In the genomic region with DNA sequence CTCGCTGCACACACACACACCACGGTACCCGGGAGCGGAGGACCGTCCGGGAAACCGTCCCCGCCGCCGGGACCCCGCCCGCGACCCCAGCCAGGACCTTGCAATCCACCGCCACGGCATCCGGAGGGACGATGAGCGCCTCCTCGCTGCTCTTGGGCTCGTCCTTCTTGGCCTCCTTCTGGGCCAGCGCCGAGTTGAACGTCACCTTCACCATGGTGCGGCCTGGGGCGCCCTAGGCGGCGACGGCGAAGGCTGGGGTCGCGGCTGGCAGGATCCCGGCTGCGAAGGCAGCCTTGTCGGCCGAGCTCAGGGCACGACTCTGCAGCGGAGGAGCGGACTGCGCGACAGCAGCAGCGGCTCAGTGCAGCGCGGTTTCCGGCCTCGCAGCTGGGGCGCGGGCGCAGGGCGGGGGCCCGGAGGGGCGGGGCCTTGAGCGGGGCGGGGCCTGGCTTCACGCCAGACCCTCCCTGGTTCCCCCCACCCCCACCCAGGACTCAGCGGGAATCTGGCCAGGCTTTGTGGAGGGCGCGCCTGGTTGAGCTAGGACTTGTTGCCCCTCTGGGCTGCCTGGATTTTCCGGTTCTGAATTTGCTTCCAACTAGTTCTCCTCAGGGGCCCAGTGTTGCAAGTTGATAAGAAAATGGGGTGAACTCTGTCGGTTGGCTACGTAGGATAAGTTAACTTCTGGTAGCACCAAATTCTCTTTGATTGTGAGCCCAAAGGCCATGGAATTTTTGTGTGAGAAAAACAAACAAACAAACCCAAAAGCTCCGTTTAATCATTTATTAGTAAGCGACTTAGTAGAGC, we compare ENCODE assay signal across 7 mouse cellular contexts. TPM values are rescaled to one million over a fixed set of nuclear protein-coding genes. Genes with fewer than 3 reads are reported as not detected.
DNase-seq lines count a peak whose midpoint lies in the region.

Gene Itm2b (minus strand): TSS at position 377 of the 807 bp plus-strand sequence.

- peak; percentile 92 to 94 for DNase-seq in adrenal gland, adult 18-20 months (ENCODE audit: low spot score in 2 of 2)
- DNase-seq in embryo, embryonic 10 days (ENCODE audit: low spot score): peak; percentile 91
- DNase-seq in gastrocnemius, postnatal 14 days: peak; percentile 91
- peak; percentile 89 for DNase-seq in induced T-regulatory cell, adult 2 months (ENCODE audit: low read depth)
- peak; percentile 85 to 88 for DNase-seq in left cerebral cortex, postnatal 36 days (ENCODE audit: low spot score in 2 of 2)
- peak; percentile 92 for DNase-seq in midbrain, embryonic 10.5 days (ENCODE audit: low spot score)
- peak; percentile 78 for DNase-seq in right cerebral cortex, postnatal 4 days

- H3K4me3 ChIP-seq in midbrain, embryonic 10.5 days: peak within 1 kb of the TSS; percentile 91

- H3K36me3 ChIP-seq in midbrain, embryonic 10.5 days: no peaks in the 10 kb centered on the region; the same call in 1 of the 2 replicates

- intact Hi-C loops in gastrocnemius, postnatal 14 days (cut with DNase I; ENCODE audit: low total_unique reads): loop anchor here (10.0 kb wide), 1 partner anchor 90 kb away; no protein-coding TSS in a partner anchor
- intact Hi-C loops in left cerebral cortex, postnatal 36 days (cut with DNase I): loop anchor here (2.0 to 10.0 kb wide), 3 partner anchors 58 to 120 kb away; partner anchors contain the start of gene Rb1

- H3K27me3 ChIP-seq in midbrain, embryonic 10.5 days (ENCODE audit: low read depth, poor library complexity, severe bottlenecking): no peaks in the 10 kb centered on the region

- H3K4me1 ChIP-seq in midbrain, embryonic 10.5 days: peaks cover 48% of the 10 kb centered on the region

- no peaks in the 10 kb centered on the region for H3K9me3 ChIP-seq in midbrain, embryonic 10.5 days (replicated peaks)

- under 1% methylated on average over 62 of the region's 62 CpGs for WGBS in midbrain, embryonic 10.5 days

- peak within 1 kb of the TSS; percentile 96 for H3K27ac ChIP-seq in midbrain, embryonic 10.5 days (replicated peaks)

RNA-seq across cellular contexts. Expression of gene Itm2b, which starts in this region (rescaled TPM):
- 1,000 to 10,000 TPM; 1,124 to 1,128 TPM for total RNA-seq in adrenal gland, adult 18-20 months (2021)
- 100 to 1,000 TPM; 330 to 339 TPM for total RNA-seq in gastrocnemius, postnatal 14 days (2021)
- 100 to 1,000 TPM; 725 to 789 TPM for total RNA-seq in left cerebral cortex, postnatal 36 days (2021)
- 226 and 281 TPM in 2 replicates for polyA plus RNA-seq in midbrain, embryonic 10.5 days (2016; fragmentation: Nextera tagmentation; extraction: Ambion mirVana)

Comparison
In these comparisons a context has a peak if more than half of its experiments do, and no peak if none do; other contexts are left out.
1. Peak in every context shown above with its lines: DNase-seq, H3K4me3 ChIP-seq and H3K27ac ChIP-seq.